9 mouse cellular contexts compared by ENCODE assay signal in the genomic region with DNA sequence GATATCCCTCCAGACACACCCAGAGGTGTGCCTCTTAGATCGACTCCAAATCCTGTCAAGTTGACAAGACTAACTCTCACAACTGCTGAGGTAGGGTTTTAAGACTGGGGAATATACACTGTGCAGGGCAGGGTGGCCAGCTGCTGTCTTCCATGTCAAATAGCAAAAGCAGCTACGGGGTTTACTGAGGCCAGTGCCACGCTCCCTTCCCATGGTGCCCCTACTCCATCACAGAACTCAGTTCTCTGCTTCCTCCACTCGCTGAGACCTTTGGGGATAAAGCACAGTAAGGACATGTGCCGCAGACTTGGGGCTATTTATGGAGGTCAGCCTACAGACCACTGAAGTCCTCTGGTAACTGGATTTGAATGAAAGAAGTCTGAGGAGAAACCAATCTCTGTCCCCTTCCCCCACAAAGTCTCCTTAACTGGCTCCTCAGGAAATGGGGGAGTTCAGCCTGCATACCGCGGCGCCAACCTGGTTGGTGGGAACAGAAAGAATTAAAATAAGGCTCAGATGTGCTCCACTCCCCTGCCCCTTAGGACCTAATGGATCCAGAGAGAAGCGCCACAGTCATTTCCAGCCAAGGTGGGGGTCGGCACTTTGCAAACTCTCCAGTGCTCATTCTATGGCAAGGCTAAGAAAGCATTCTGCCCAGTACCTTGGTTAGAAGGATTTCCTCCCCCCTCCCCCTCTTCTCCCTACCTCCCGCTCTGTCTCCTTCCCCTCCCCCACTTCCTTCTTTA.
DNase-seq lines count a peak whose midpoint lies in the region; ATAC-seq and TF ChIP-seq lines count a peak whose summit lies in the region.
"Had no signal": no experiment of that assay in that cellular context is flagged by ENCODE, and none has a peak within 500 bp of the region (broad histone marks: within the 10 kb centered on the region; RNA-seq: fewer than 3 reads in every experiment).

No protein-coding gene starts in this region.

- ATAC-seq in kidney, embryonic 16.5 days (ENCODE audit: low FRiP score, low TSS enrichment) = peak; percentile 67; the same call in 1 of the 2 replicates
- ATAC-seq in embryonic facial prominence, embryonic 15.5 days (ENCODE audit: insufficient number of reproducible peaks, low FRiP score, low TSS enrichment, low read depth) = peak; percentile 8; the same call in 1 of the 2 replicates
- no peak for ATAC-seq in intestine, postnatal 0 days
- no peak for ATAC-seq in midbrain, postnatal 0 days (ENCODE audit: low FRiP score)
- no peak for ATAC-seq in erythroid progenitor cell, adult 5-6 weeks (replicated peaks; ENCODE audit: low FRiP score, poor library complexity, severe bottlenecking)

- H3K27me3 ChIP-seq in kidney, embryonic 16.5 days (ENCODE audit: insufficient read depth, low read length) = no peaks in the 10 kb centered on the region
- H3K27me3 ChIP-seq in embryonic facial prominence, embryonic 15.5 days = no peaks in the 10 kb centered on the region
- no peaks in the 10 kb centered on the region for H3K27me3 ChIP-seq in intestine, postnatal 0 days (replicated peaks; ENCODE audit: control insufficient read depth, insufficient read depth, low read length)
- H3K27me3 ChIP-seq in midbrain, postnatal 0 days (ENCODE audit: insufficient read depth, low read length) = no peaks in the 10 kb centered on the region

- H3K27ac ChIP-seq in kidney, embryonic 16.5 days (ENCODE audit: low read length) = no peak overlapping the region
- H3K27ac ChIP-seq in embryonic facial prominence, embryonic 15.5 days (replicated peaks) = no peak overlapping the region
- H3K27ac ChIP-seq in intestine, postnatal 0 days (ENCODE audit: low read depth, low read length) = no peak overlapping the region
- H3K27ac ChIP-seq in midbrain, postnatal 0 days (ENCODE audit: low read depth, low read length) = no peak overlapping the region

- peak overlapping the region; percentile 35; the same call in 1 of the 2 replicates for H3K9ac ChIP-seq in kidney, embryonic 16.5 days (replicated peaks; ENCODE audit: low read length)
- no peak overlapping the region for H3K9ac ChIP-seq in embryonic facial prominence, embryonic 15.5 days
- H3K9ac ChIP-seq in intestine, postnatal 0 days (ENCODE audit: low read depth, low read length) = no peak overlapping the region
- H3K9ac ChIP-seq in midbrain, postnatal 0 days (replicated peaks; ENCODE audit: low read length, poor library complexity, severe bottlenecking) = no peak overlapping the region

- H3K36me3 ChIP-seq in kidney, embryonic 16.5 days (ENCODE audit: insufficient read depth, low read length) = no peaks in the 10 kb centered on the region
- H3K36me3 ChIP-seq in embryonic facial prominence, embryonic 15.5 days = no peaks in the 10 kb centered on the region
- no peaks in the 10 kb centered on the region for H3K36me3 ChIP-seq in intestine, postnatal 0 days (ENCODE audit: control insufficient read depth, insufficient read depth)
- no peaks in the 10 kb centered on the region for H3K36me3 ChIP-seq in midbrain, postnatal 0 days (ENCODE audit: insufficient read depth, low read length)

- no peaks in the 10 kb centered on the region for H3K9me3 ChIP-seq in kidney, embryonic 16.5 days (ENCODE audit: low read length)
- no peaks in the 10 kb centered on the region for H3K9me3 ChIP-seq in embryonic facial prominence, embryonic 15.5 days (replicated peaks)
- no peaks in the 10 kb centered on the region for H3K9me3 ChIP-seq in intestine, postnatal 0 days (ENCODE audit: control insufficient read depth)
- H3K9me3 ChIP-seq in midbrain, postnatal 0 days (ENCODE audit: low read length) = no peaks in the 10 kb centered on the region

- peak overlapping the region; percentile 68 for H3K4me2 ChIP-seq in kidney, embryonic 16.5 days (replicated peaks; ENCODE audit: low read depth, low read length)
- peak overlapping the region; percentile 47 for H3K4me2 ChIP-seq in embryonic facial prominence, embryonic 15.5 days (replicated peaks)
- H3K4me2 ChIP-seq in intestine, postnatal 0 days (replicated peaks; ENCODE audit: low read depth) = 0 out of 2 replicates have a peak overlapping the region, but pooled peaks have one; percentile 21
- H3K4me2 ChIP-seq in midbrain, postnatal 0 days (ENCODE audit: low read depth, low read length, poor library complexity, severe bottlenecking) = peak overlapping the region; percentile 43

- 10% methylated on average over 11 of the region's 11 CpGs for WGBS in kidney, embryonic 16.5 days
- WGBS in embryonic facial prominence, embryonic 15.5 days = 10% methylated on average over 11 of the region's 11 CpGs
- 21% methylated on average over 11 of the region's 11 CpGs for WGBS in intestine, postnatal 0 days
- 21% methylated on average over 11 of the region's 11 CpGs for WGBS in midbrain, postnatal 0 days

- peak overlapping the region; percentile 36 for H3K4me3 ChIP-seq in kidney, embryonic 16.5 days (ENCODE audit: low read length)
- H3K4me3 ChIP-seq in embryonic facial prominence, embryonic 15.5 days (replicated peaks) = peak overlapping the region; percentile 25
- no peak overlapping the region for H3K4me3 ChIP-seq in intestine, postnatal 0 days (ENCODE audit: low read depth, low read length)
- H3K4me3 ChIP-seq in midbrain, postnatal 0 days (ENCODE audit: low read depth, low read length) = no peak overlapping the region

- TF ChIP-seq CTCF in intestine, postnatal 0 days (IDR thresholded peaks at IDR 0.05; ENCODE audit: low read depth) = no peak
- TF ChIP-seq CTCF in midbrain, postnatal 0 days (IDR thresholded peaks at IDR 0.05) = no peak

- peaks cover 9% of the 10 kb centered on the region for H3K4me1 ChIP-seq in kidney, embryonic 16.5 days (ENCODE audit: insufficient read depth, low read length)
- H3K4me1 ChIP-seq in embryonic facial prominence, embryonic 15.5 days = peaks cover 7% of the 10 kb centered on the region; the same call in 1 of the 2 replicates
- no peaks in the 10 kb centered on the region for H3K4me1 ChIP-seq in intestine, postnatal 0 days (replicated peaks; ENCODE audit: control insufficient read depth, insufficient read depth, low read length)
- H3K4me1 ChIP-seq in midbrain, postnatal 0 days (ENCODE audit: insufficient read depth, low read length) = no peaks in the 10 kb centered on the region; the same call in 1 of the 2 replicates

- no peak for DNase-seq in kidney, adult 8-10 months
- DNase-seq in midbrain, postnatal 0 days (ENCODE audit: low spot score) = no peak
- DNase-seq in retina, postnatal 1 day = no peak
- no peak for DNase-seq in thymus, postnatal 10 days (ENCODE audit: low spot score in 2 of 2)
- DNase-seq: layer of hippocampus, adult 9-11 months had no signal

Comparison
In these comparisons a context has a peak if more than half of its experiments do, and no peak if none do; other contexts are left out.
1. ATAC-seq: peak in kidney, embryonic 16.5 days (single experiment) and embryonic facial prominence, embryonic 15.5 days (single experiment); none in intestine, postnatal 0 days (single experiment), midbrain, postnatal 0 days (single experiment) and erythroid progenitor cell, adult 5-6 weeks (single experiment).
2. H3K4me3 ChIP-seq: peak in kidney, embryonic 16.5 days (single experiment) and embryonic facial prominence, embryonic 15.5 days (single experiment); none in intestine, postnatal 0 days (single experiment) and midbrain, postnatal 0 days (single experiment).
3. Peak in every context shown above with its lines, with median percentiles within 50 percentile points of each other: H3K4me2 ChIP-seq.